Mouse (Mus musculus) megakaryocyte, embryonic 14.5 days (primary cell): ENCODE results near the gene Por. TPM values are rescaled to one million over a fixed set of nuclear protein-coding genes. Genes with fewer than 3 reads are reported as not detected.
A peak's percentile ranks its signal among the peaks of the same experiment; 100 is the strongest.

ENCODE experiments used
- H3K27me3 ChIP-seq: replicated peaks from 2 replicates; pipeline ENCODE3; 2012; ENCODE audit warnings: inconsistent platforms
- H3K36me3 ChIP-seq: replicated peaks from 2 replicates; pipeline ENCODE3; 2012; ENCODE audit warnings: low read length, inconsistent platforms, mixed read lengths
- H3K4me1 ChIP-seq: 2 replicates; pipeline ENCODE4 v1.6.1; 2012; ENCODE audit warnings: inconsistent platforms
- H3K4me3 ChIP-seq: replicated peaks from 2 replicates; pipeline ENCODE3; 2012; ENCODE audit warnings: moderate library complexity, mild to moderate bottlenecking, inconsistent platforms
- H3K9me3 ChIP-seq: 2 replicates; pipeline ENCODE4 v1.6.1; 2012; ENCODE audit warnings: inconsistent platforms
- FLI1 ChIP-seq: IDR thresholded peaks from 2 replicates; pipeline ENCODE4 v1.6.1; 2012; ENCODE audit warnings: low read length, inconsistent platforms, mixed read lengths
- GATA1 ChIP-seq: IDR thresholded peaks from 3 replicates; pipeline ENCODE4 v1.6.1; 2012; ENCODE audit warnings: mixed read lengths, low read length, inconsistent platforms, borderline replicate concordance
- polyA plus RNA-seq: library from polyadenylated mRNA; stranded (reverse); fragments of >175 nt; gene quantifications from 2 replicates; pipeline ENCODE4 v1.2.3, GENCODE M21; 2012; ENCODE audit warnings: low replicate concordance; ENCODE audit not compliant: insufficient read depth

Gene Por
- polyA plus RNA-seq, 1 experiment, result 112 TPM

DNA sequence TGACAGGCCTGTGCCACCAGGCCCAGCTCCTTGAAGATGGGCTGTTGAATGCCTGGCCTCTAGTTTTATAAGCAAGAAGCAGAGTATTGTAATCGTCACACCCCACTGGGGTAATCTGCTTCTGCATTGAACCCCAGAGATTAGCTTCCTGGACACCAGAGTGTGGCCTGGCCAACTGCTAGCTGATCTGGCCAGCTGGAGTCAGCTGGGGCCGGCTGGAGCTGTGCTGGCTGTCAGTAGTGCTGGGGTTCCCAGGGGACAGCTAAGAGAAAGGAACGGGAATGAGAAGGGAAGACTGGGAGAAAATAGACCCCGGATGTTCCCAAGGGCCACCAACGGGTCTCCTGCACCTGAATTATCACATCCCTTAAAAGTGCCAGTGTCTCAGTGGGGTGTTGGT, 3.1 kb downstream of the Por start:
- H3K4me3 ChIP-seq, result no peak overlapping the region
- H3K36me3 ChIP-seq, result no peaks in the 10 kb centered on the region
- peaks cover 58% of the 10 kb centered on the region for H3K27me3 ChIP-seq
- no peak for TF ChIP-seq FLI1
- TF ChIP-seq GATA1, result no peak
- H3K4me1 ChIP-seq, result peaks cover 33% of the 10 kb centered on the region
- peaks cover 9% of the 10 kb centered on the region for H3K9me3 ChIP-seq

DNA sequence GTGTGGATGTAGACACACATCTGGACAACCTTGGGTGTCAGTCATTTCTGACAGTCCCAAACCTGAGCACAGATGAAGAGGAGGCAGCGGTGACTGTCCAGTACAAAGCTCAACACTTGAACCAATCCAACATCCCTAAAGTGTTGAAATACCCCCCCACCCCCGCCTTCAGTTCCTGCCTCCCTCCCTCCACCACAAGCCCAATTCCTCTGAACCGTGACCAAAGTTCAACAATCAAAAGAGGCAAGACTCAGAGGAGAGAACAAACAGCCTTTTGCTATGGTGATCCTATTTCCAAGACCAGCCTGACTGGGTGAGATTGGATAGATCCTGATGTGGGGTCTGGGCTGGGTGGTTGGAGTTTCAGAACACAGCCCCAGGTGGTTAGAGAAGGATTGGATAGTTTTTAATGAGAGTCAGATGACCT, 4.5 kb downstream of the Por start:
- Histone ChIP-seq H3K4me3 (peak overlapping the region; percentile 68), H3K9me3 (peaks cover 11% of the 10 kb centered on the region), H3K36me3 (no peaks in the 10 kb centered on the region), H3K4me1 (peaks cover 33% of the 10 kb centered on the region), H3K27me3 (peaks cover 57% of the 10 kb centered on the region)
- TF ChIP-seq GATA1 (no peak), FLI1 (no peak)

- Histone ChIP-seq H3K36me3 (no peaks in the 10 kb centered on the region), H3K9me3 (peaks cover 11% of the 10 kb centered on the region), H3K4me3 (peak overlapping the region; percentile 23), H3K4me1 (peaks cover 31% of the 10 kb centered on the region), H3K27me3 (peaks cover 58% of the 10 kb centered on the region)
- TF ChIP-seq FLI1 (no peak), GATA1 (no peak)
Measured at GRCm38 (mm10) chr5:135674821-135675220, 5.0 kb downstream of the Por start.

DNA sequence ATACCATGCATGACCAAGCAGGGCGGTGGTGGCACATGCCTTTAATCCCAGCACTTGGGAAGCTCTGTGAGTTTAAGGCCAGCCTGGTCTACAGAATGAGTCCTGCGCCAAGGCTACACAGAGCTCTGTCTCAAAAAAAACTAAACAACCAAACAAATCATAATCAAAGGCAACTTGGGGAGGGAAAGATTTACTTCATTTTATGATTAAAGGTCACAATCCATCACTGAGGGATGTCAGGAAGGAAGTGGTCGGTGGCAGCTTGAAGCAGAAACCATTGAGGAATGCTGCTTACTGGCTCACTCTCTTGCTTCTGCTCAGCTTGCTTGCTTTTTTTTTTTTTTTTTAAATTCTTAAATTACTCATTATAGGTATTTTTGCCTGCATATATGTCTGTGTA, 6.9 kb downstream of the Por start:
- TF ChIP-seq GATA1, result no peak
- TF ChIP-seq FLI1, result no peak

GRCm38 (mm10) chr5:135677251-135677650, 7.4 kb downstream of the Por start:
- no peaks in the 10 kb centered on the region for H3K36me3 ChIP-seq
- no peak overlapping the region for H3K4me3 ChIP-seq
- H3K4me1 ChIP-seq, result peaks cover 27% of the 10 kb centered on the region
- H3K9me3 ChIP-seq, result peaks cover 11% of the 10 kb centered on the region
- TF ChIP-seq GATA1, result no peak
- no peak for TF ChIP-seq FLI1
- peaks cover 64% of the 10 kb centered on the region for H3K27me3 ChIP-seq

More for the DNA sequence above, 6.9 kb downstream of the Por start:
- Histone ChIP-seq H3K9me3 (peaks cover 11% of the 10 kb centered on the region), H3K36me3 (no peaks in the 10 kb centered on the region), H3K27me3 (peaks cover 64% of the 10 kb centered on the region), H3K4me3 (no peak overlapping the region), H3K4me1 (peaks cover 27% of the 10 kb centered on the region)

GRCm38 (mm10) chr5:135678481-135678880, 8.6 kb downstream of the Por start:
- H3K27me3 ChIP-seq, result peaks cover 62% of the 10 kb centered on the region
- no peaks in the 10 kb centered on the region for H3K36me3 ChIP-seq
- peaks cover 26% of the 10 kb centered on the region for H3K4me1 ChIP-seq
- H3K4me3 ChIP-seq, result no peak overlapping the region
- TF ChIP-seq FLI1 (no peak), GATA1 (no peak)
- H3K9me3 ChIP-seq, result peaks cover 11% of the 10 kb centered on the region

GRCm38 (mm10) chr5:135680967-135681545, 11.2 kb downstream of the Por start:
- peaks cover 18% of the 10 kb centered on the region for H3K4me1 ChIP-seq
- H3K36me3 ChIP-seq, result no peaks in the 10 kb centered on the region
- peaks cover 11% of the 10 kb centered on the region for H3K9me3 ChIP-seq
- peaks cover 38% of the 10 kb centered on the region for H3K27me3 ChIP-seq
- TF ChIP-seq FLI1 (no peak), GATA1 (no peak)
- no peak overlapping the region for H3K4me3 ChIP-seq

DNA sequence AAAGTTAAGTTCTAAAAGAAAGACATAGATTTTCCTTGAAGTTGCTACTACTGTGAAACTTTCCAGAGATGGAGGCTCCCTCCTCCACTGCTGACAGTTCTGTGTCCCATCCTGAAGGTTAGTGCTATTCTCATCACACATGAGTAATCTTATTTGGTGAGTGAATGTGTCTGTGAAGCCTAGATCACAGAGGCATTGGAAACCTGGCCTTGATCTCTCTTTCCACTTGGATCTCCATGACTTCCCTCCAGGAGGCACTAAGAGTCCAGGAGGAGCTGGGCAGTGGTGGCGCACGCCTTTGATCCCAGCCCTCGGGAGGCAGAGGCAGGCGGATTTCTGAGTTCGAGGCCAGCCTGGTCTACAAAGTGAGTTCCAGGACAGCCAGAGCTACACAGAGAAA, 12.2 kb downstream of the Por start:
- Histone ChIP-seq H3K4me1 (peaks cover 20% of the 10 kb centered on the region), H3K27me3 (peaks cover 35% of the 10 kb centered on the region), H3K4me3 (no peak overlapping the region), H3K9me3 (peaks cover 10% of the 10 kb centered on the region), H3K36me3 (no peaks in the 10 kb centered on the region)
- TF ChIP-seq GATA1, result no peak
- TF ChIP-seq FLI1, result no peak

- no peaks in the 10 kb centered on the region for H3K36me3 ChIP-seq
- H3K4me3 ChIP-seq, result no peak overlapping the region
- peaks cover 2% of the 10 kb centered on the region for H3K9me3 ChIP-seq
- H3K4me1 ChIP-seq, result peaks cover 21% of the 10 kb centered on the region
- H3K27me3 ChIP-seq, result peaks cover 32% of the 10 kb centered on the region
- TF ChIP-seq GATA1 (no peak), FLI1 (no peak)
Measured at GRCm38 (mm10) chr5:135682942-135683570, 13.2 kb downstream of the Por start.

GRCm38 (mm10) chr5:135690401-135690800, 20.6 kb downstream of the Por start:
- Histone ChIP-seq H3K4me3 (peak overlapping the region; percentile 94), H3K9me3 (no peaks in the 10 kb centered on the region), H3K27me3 (no peaks in the 10 kb centered on the region), H3K4me1 (peaks cover 51% of the 10 kb centered on the region), H3K36me3 (peaks cover 30% of the 10 kb centered on the region)
- TF ChIP-seq FLI1 (no peak), GATA1 (no peak)

- H3K4me1 ChIP-seq, result peaks cover 47% of the 10 kb centered on the region
- H3K9me3 ChIP-seq, result no peaks in the 10 kb centered on the region
- H3K36me3 ChIP-seq, result peaks cover 32% of the 10 kb centered on the region
- peak overlapping the region; percentile 18 for H3K4me3 ChIP-seq
- TF ChIP-seq GATA1 (no peak), FLI1 (no peak)
- no peaks in the 10 kb centered on the region for H3K27me3 ChIP-seq
Measured at GRCm38 (mm10) chr5:135691266-135691665, 21.4 kb downstream of the Por start.
